Mouse (Mus musculus) gastrocnemius, postnatal 4 days (tissue): ENCODE results near the gene Slc25a28. TPM values are rescaled to one million over a fixed set of nuclear protein-coding genes. Genes with fewer than 3 reads are reported as not detected.

Source experiments
- DNase-seq, 2 experiments: peaks; one replicate each; pipeline ENCODE4 v3.0.0; 2021 to 2022; ENCODE audit warnings: low spot score in 2 of 2, mixed read lengths in 2 of 2
- total RNA-seq, 2 experiments: library from RNA; stranded (reverse); gene quantifications; 2 replicates each; pipeline ENCODE4 v1.2.3; 2021

Gene Slc25a28
- total RNA-seq, 2 experiments from 2014 or later = 20.9 to 24.8 TPM

- DNase-seq = no peak
Observed at GRCm38 (mm10) chr19:43679474-43679981, 4.8 kb upstream of the Slc25a28 start.

- no peak for DNase-seq
Observed at GRCm38 (mm10) chr19:43678467-43679003, 3.9 kb upstream of the Slc25a28 start.

- peak in 1 of 2 experiments; percentile 22 for DNase-seq
Observed at GRCm38 (mm10) chr19:43675525-43676400, 1.1 kb upstream of the Slc25a28 start.

GRCm38 (mm10) chr19:43674316-43674689 is 378 bp downstream of the Slc25a28 start:
- no peak for DNase-seq

GRCm38 (mm10) chr19:43673513-43674315 is 967 bp downstream of the Slc25a28 start:
- no peak for DNase-seq

GRCm38 (mm10) chr19:43671054-43671453 is 3.6 kb downstream of the Slc25a28 start:
- DNase-seq = no peak

- no peak for DNase-seq
Observed at GRCm38 (mm10) chr19:43669136-43669759, 5.4 kb downstream of the Slc25a28 start.

GRCm38 (mm10) chr19:43667430-43667809 is 7.3 kb downstream of the Slc25a28 start:
- DNase-seq = no peak

- peak in 1 of 2 experiments; percentile 14 for DNase-seq
Observed at GRCm38 (mm10) chr19:43666661-43667429, 7.8 kb downstream of the Slc25a28 start.

- peak in 1 of 2 experiments; percentile 24 for DNase-seq
Observed at GRCm38 (mm10) chr19:43665441-43666048, 9.1 kb downstream of the Slc25a28 start.

GRCm38 (mm10) chr19:43663471-43663870 is 11.2 kb downstream of the Slc25a28 start:
- no peak for DNase-seq

GRCm38 (mm10) chr19:43662176-43662967 is 12.3 kb downstream of the Slc25a28 start:
- peak; percentile 23 to 31 for DNase-seq

- DNase-seq = no peak
Observed at GRCm38 (mm10) chr19:43660774-43661173, 13.9 kb downstream of the Slc25a28 start.

- no peak for DNase-seq
Observed at GRCm38 (mm10) chr19:43659632-43660031, 15.0 kb downstream of the Slc25a28 start.

GRCm38 (mm10) chr19:43655735-43656492 is 18.8 kb downstream of the Slc25a28 start:
- peak; percentile 46 to 69 for DNase-seq

GRCm38 (mm10) chr19:43651241-43651785 is 23.4 kb downstream of the Slc25a28 start:
- no peak for DNase-seq

GRCm38 (mm10) chr19:43648343-43648742 is 26.3 kb downstream of the Slc25a28 start:
- DNase-seq = no peak

GRCm38 (mm10) chr19:43647261-43647660 is 27.4 kb downstream of the Slc25a28 start:
- DNase-seq = no peak
